Mouse (Mus musculus): ENCODE measurements around the gene Ttc12.
A peak's percentile ranks its signal among the peaks of the same experiment; 100 is the strongest.

The Ttc12 gene

DNA sequence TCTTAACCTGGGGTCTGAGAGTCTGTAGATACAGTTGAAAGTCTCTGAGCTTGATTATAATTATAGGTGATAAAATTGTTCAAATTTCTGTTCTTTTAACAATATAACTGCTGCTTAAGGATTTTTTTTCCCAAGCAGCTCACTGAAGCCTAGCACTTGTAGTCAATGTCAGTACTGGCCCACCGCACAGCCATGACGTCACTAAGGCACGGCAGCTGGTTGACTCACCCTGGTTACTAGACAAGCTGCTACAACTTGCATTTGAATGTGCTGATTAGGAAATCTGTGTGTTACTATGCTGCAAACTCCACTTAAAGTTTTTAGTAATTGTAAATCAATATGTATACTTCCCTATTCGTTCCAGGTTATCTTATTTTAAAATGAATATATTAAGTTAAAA is 4.6 kb upstream of the Ttc12 start:
- no peak for DNase-seq (ENCODE audit: low read depth, low spot score)

DNA sequence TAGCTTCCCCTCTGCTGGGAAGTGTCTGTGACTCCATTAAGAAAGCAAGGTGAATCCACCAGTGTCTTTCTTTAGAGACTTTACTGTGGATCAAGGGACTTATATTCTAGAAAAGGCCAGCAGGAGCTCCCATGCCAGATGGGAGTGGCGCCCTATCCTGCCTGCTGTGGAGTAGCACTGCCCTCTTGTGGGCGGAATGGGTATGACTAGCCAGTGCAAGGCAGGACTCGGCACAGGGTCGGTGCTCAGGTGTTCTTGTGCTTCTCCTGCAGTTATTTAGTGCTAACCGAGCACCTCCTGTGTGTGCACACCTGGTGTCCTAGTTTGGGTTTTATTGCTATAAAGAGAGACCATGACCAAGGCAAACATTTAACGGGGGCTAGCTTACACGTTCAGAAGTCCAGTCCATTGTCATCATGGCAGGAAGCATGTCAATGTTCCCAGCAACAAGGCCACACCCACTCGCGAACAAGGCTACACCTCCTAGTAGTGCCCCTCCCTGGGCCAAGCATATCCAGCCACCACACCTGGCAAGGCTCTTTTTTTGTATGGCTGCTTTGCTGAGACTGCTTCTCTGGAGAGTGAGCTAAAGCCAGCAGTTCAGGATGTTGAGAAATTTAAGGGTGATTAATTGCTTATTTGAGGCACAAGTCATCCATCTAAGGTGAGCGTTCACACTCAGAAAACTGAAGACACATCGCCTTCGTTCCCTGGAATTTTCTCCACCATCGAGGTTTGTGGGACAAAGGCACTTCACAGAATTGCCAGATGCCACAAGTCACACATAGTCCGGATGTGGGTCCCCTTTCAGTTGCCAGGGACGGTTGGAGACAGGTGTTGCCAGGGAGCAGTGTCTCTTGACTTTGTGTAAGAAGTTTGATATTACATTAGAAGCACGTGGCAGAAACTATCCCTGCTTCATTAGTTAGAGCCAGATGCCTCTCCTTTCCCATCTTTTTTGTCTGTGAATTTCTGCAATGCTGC is 3.2 kb upstream of the Ttc12 start:
- DNase-seq (ENCODE audit: low read depth, low spot score) = peak; percentile 77

DNA sequence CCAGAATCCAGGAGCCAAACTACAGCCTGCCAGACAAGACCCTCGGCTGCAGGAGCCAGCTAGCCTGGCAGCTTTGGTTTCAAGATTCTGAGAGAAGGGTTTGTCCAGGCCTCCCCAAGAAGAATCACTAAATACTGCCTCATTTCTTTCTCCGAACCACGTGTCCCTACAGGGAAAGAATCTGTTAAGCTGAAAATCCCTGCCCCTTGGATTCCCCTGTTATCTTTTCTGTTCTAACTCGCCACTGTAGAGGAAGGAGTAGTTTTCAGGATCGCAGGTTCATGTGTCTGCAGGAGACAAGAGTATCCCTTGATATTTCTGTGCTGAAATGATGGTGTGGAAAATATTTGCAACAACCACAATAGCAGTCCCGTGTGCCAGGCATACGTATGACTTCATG is 2.2 kb upstream of the Ttc12 start:
- no peak for DNase-seq (ENCODE audit: low read depth, low spot score)

DNA sequence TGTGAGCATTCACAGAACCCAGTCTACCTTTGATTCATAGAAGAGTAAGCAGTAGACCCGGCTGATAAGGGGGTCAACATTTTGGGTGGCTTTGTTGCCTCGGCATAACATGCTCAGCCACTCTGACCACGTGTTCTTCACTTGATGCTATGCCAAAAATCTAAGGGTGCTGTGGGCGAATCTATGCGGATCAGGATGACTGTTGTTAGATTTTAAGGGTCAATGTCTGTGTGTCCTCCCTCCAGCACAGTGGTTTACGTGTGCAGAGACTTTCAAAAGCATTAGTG is 1.6 kb upstream of the Ttc12 start:
- DNase-seq (ENCODE audit: low read depth, low spot score) = no peak

DNA sequence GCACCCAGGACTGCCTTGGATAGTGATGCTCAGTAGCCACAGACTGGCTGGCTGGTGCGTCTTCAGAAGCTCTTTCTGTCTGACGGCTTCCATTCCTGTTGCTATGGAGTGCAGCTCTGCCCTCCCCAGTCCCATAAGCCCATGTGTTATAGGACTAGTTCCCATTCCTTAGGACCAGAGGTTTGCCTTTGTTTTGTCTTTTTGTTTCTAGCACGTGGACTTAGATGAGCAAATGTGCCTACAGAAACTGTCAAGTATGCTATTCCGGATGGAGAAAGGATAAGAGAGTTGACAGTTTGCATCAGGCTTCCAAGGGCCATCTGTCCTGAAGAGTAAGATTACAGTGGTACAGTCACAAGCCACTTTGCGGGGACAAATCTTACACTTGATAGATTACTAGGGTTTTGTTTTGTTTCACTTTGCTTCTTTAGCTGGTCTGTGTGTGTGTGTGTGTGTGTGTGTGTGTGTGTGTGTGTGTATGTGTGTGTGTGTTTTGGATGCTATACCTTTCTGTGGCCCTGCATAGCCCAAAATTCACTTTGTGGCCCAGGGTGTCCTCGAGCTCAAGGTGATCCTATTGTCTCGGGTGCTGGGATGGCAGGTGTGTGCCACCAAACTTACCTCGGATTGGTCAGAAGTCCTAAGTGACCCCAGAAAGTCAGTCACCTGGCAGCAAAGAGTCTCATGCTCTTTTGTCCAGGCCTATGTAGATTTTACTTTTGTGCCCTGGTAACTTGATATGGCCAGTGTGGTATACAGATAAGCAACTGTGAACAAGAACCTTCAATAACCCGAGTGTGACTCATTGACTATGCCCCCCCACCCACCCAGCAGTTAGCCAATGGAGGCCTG is 1.0 kb upstream of the Ttc12 start:
- DNase-seq (ENCODE audit: low read depth, low spot score) = no peak

DNA sequence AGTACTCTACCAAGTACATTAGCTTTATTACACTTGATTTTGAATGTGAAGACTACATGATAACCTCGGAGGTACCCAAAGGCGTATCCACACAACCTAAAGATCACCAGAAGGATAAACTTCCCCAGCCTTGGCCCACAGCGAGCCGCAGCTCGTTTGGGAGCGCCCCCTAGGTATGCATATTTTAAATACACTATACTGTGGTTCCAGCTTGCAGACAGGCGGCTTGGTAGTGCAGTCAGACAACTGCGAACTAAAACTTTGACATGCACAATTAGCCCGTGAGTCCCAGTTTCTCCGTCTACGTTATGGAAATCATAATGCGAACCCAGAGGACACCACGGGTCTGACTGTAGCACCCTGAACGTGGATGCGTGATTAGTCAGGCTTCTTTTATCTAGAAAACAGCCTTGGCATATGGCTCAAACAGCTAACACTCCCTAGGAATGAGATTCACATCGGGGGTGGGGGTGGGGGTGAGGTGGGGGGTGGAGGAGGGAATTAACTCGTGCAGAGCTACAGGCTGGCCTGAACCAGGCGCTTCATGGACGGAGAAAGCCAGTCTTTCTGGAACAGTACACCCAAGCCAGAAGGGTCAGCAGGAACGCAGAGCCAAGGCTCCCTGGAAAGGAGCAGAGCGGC is 654 bp downstream of the Ttc12 start:
- peak; percentile 51 for DNase-seq (ENCODE audit: low read depth, low spot score)

DNA sequence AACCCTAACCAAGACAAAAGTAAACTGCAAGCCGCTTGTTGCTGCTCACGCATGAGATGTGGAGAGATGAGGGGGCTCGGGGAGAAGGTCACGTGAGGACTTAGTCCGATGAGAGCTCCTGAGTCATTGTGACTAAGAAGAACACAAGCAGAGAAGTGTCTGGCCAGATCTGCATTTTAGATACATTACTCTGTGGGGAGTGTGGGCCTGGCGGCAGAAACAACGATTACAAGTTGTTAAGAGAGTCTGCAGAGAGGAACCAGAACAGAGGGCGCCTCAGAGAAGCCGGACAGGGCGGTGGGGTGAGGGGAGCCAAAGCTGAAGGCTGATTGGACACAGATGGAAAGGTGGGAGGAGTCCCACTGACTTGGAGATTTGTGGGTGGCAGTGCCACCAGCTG is 2.7 kb downstream of the Ttc12 start:
- DNase-seq (ENCODE audit: low read depth, low spot score) = peak; percentile 31

DNA sequence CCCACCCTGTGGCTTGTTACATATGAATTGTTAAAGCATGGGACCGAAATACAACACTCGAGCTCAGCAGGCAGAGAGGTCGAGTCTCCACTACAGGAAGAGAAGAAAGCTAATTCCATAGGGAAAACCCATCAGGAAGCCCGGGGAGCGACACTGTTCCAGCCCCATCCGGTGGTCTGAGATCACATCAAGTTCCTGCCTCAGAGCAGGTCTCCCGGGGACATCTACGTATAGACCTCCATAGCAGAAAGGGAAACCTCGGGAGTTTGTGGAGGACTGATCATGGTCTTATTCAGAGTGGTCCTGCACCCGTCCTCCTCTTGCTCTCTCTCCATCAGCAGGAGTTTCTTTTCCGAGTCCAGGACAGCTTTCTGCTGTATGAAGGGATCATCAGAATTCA is 13.9 kb downstream of the Ttc12 start:
- no peak for DNase-seq (ENCODE audit: low read depth, low spot score)

DNA sequence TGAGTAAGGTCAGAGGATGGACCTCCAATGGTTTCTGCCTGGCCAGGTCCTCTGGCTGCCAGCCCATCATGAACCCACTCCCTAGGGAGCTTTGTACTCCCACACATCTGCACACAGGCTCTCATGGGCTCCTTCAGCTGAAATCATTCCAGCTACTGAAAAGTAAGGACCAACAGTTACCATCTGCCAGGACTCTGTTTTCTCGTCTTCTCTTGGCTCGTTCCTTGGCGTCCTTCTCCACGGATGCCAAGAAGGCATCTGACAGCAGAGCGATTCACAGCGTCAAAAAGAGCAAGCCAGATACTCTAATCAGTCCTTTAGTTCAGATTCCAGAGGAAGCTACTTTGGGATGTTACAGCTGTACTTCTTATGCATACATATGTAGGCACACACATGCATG is 15.1 kb downstream of the Ttc12 start:
- DNase-seq (ENCODE audit: low read depth, low spot score) = no peak

DNA sequence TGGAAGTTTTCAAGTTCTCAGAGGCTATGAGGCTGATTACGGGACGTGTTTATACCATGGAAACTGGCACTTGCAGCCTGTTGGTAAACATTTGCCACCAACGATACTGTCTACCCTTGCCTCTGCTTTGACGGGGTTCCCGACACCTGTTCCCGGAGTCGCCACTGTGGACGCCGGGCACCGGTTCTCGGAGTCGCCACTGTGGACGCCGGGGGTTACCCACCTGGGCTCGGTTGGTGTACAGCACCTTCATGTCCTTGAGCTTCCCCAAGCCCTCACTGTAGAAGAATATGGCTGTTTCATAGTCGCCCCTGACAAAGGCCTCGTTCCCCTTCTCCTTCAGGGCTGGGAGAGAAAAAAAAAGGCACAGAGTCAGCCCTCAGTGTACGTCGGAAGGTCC is 16.0 kb downstream of the Ttc12 start:
- DNase-seq (ENCODE audit: low read depth, low spot score) = no peak

DNA sequence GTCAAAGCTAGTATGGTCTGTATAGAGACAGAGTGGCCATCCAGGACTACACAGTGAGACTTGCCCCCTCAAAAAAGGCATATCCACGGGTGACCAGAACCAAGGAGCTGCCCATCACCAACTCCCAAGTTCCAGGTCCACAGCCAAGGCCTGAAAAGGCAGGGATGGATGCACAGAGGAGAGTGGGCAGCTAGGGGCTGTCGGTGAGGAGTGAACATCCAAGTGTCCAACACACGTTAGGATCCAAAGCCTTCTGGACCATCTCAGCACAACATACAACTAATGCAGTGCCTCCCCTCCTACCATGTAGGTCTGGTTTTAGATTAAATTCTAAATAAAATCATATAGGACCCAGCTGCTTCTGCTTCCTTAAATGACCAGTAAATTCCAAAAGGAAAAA is 29.9 kb downstream of the Ttc12 start:
- DNase-seq (ENCODE audit: low read depth, low spot score) = no peak

DNA sequence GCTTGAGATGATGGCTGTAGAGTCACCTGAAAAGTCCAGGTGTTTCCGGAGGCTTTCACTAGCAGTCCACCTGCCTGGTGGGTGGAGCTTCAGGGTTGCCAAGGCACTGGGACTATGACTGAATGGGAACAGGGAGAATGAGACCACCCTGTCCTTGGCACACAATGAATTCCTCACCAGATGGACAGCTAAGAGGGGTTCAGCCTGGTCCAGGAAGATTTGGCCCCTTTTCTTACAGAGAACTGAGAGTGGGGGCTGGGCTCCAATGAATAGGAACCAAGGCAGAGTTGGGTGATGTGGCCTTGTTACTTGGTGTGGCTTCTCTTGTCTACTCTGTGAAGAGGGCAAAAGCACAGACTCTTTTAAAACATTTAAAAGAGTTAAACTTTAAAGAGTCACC is 33.6 kb downstream of the Ttc12 start:
- no peak for DNase-seq (ENCODE audit: low read depth, low spot score)

DNA sequence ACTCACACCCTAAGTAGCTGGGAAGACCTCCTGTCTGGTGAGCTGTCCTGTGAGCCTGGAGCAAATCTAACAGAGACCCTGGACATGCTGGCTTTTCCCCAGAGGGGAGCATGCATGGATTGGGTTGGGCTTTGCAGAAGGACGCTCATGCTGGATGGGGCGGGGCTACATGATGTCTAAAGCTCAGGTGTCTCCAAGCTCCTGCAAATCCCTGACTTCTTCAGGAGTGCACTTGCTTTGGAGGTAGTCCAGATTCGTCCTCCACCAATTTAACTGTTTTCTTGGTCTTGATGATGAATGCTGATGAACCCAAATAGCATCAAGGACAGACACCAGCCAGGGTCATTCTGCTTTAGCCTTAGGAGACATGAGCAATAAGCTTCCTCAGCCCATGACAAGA is 35.5 kb downstream of the Ttc12 start:
- no peak for DNase-seq (ENCODE audit: low read depth, low spot score)

DNA sequence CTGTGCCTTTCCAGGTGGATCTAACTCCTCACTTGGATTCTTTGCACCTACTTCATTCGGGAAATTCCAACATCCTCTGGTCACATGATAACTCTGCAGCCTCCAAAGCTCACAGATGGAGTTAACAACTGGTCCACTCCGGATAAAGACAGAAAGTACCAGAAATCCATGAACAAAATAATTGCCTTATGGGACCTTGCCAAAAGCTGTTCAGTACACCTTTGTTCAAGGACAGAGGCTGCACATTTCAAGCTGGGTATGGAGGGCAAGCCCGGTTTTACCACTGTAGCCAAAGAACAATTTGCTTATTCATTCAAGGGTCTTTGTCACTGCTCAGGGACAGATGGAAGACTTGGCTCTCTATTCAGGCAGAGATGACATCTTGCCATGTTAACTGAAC is 43.4 kb downstream of the Ttc12 start:
- no peak for DNase-seq (ENCODE audit: low read depth, low spot score)

DNA sequence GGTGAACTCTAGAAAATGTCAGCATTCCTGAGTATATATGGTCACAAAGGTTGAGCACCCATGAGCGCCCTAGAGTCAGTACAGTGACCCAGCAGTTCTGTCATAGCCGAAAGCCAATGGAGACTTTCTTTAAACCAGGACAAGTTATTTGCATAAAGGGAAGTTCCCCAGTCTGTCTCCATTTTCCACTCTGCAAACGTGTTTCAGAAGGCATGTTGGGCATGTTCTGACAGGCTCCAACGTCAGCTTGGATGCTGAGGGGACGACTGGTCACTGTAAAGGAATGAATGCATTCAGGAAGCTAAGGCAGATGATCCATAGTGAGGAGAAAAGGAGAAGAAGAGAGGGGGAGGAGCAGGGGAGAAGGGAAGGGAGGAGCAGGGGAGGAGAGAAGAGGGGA is 58.5 kb downstream of the Ttc12 start:
- peak; percentile 5 for DNase-seq (ENCODE audit: low read depth, low spot score)

DNA sequence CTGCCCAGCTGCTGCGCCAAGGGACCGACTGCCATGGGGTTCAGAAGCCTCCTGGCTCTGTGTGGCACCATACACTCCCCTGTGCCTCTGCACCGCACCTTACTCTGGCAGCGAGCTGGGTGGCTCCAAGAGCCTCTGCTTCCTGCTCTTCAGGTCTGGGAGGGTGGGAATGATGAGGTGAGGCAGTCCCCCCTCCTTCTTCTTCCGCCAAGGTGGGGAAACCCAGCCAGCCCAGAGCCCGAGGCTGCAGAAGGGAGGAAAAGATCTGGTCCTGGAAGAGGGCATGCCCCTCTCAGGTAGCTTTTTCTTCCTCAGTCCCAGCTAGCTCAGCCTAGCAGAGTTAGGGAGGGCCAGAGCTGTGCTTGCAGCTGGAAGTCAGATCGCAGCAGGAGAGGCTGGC is 59.1 kb downstream of the Ttc12 start, which contains the start of gene Ankk1:
Ankk1 (minus strand) TSS at position 101 of the 400 bp plus-strand sequence.
- DNase-seq (ENCODE audit: low read depth, low spot score) = no peak

DNA sequence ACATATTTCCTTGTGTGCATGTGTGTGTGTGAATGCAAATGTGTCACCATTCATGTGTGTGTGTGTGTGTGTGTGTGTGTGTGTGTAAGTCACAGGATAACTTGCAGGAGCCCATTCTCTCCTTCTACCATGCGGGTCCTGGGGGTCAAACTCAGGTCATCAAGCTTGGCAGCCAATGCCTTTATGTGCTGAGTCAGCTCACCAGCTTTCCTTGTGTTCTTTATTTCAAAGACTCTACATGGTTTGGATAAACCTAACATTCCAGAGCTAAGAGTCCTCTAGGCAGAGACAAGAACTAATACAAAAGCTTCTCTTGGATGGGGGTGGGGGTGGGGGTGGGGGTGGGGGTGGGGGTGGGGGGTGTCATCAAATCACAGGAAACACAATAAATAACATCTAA is 60.4 kb downstream of the Ttc12 start:
- no peak for DNase-seq (ENCODE audit: low read depth, low spot score)

DNA sequence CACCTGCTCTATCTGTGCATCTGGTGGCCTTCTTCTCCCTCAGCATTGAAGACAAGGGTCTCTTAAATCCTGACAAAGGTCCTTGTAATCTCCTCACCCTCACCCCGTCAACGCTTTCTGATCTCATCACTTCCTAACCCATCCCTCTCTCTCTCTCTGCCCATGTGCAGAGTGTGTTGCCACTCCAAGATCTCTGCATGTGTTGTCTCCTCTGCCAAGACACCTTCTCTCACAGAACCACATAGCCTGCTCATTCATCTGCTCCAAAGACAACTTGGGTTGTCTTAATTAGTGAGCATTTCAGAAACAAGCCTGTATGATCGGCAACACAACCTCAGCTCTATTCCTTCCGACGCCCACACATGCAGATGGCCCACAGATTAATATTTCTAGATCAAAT is 62.2 kb downstream of the Ttc12 start:
- no peak for DNase-seq (ENCODE audit: low read depth, low spot score)

DNA sequence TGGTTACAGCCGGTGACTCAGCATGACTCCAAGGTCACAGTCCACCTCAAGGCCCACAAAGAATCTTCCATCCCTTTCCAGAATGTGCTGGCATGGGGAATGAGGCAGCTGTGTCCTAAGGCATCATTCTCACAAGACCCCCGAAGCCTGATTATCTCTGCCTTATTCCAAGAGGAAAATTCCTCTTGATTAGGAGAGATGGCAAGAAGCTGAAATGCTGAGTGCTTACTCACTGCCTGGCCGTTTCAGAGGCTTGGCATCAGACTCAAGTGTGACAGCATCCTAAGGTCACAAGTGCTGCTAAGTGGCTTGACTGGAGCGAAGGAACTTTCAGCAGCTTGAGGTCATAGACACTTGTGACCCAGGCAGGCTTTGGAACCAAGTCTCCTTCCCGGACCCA is 75.4 kb downstream of the Ttc12 start:
- DNase-seq (ENCODE audit: low read depth, low spot score) = no peak

DNA sequence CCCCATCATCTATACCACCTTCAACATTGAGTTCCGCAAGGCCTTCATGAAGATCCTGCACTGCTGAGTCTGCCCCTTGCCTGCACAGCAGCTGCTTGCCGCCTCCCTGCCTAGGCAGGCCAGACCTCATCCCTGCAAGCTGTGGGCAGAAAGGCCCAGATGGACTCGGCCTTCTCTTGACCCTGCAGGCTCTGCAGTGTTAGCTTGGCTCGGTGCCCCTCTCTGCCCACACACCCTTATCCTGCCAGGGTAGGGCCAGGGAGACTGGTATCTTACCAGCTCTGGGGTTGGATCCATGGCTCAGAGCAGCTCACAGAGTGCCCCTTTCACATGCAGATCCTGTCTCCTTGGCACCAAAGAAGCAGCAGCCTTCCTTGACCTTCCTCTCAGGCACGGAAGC is 79.0 kb downstream of the Ttc12 start:
- no peak for DNase-seq (ENCODE audit: low read depth, low spot score)

DNA sequence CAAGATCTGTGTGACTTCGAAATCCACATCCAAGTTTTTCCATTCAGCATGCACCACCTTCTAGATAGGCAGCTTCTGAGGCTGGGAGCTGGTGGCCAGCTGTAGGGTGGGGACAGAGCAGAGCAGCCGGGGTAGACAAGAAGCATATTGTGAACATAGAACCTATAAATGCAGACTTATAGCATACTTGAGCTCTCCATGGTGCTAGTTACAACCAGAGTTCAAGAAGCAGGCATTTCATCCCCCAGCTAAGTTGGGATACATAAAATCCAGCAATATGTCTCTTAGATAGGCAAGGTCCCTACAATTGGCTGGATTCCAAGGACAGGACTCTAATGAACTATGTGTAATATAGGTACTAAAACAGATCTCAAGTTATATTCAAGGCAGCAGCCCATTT is 82.3 kb downstream of the Ttc12 start:
- DNase-seq (ENCODE audit: low read depth, low spot score) = peak; percentile 12

DNA sequence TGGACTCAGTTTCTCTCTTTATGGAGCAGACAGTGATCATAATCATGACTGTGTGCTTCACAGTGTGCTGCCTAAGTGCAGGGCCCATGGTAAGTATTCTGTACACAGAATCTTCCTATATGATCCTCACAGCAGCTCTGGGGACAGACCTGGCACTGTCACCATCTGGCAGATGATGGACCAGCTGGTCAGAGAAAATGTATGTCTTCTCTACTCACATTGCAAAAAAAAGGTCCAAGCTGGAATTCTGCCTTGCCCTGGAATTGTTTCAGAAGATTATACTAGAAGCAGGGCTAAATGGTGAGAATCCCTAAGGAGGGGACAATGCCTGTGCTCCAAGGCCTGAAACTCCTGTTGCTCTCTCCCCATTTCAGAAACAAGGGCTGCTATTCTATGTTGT is 90.0 kb downstream of the Ttc12 start:
- no peak for DNase-seq (ENCODE audit: low read depth, low spot score)
